ENCODE assay signal across 9 mouse cellular contexts in genomic region chr7:140125278-140126021, GRCm38 (mm10). TPM values are rescaled to one million over a fixed set of nuclear protein-coding genes. Genes with fewer than 3 reads are reported as not detected.
DNase-seq lines count a peak whose midpoint lies in the region; ATAC-seq and TF ChIP-seq lines count a peak whose summit lies in the region.
"Had no signal": no experiment of that assay in that cellular context is flagged by ENCODE, and none has a peak within 500 bp of the region (broad histone marks: within the 10 kb centered on the region; RNA-seq: fewer than 3 reads in every experiment).

No protein-coding gene starts in this region.

- no peaks in the 10 kb centered on the region for H3K79me2 ChIP-seq in heart, adult 2 months (replicated peaks; ENCODE audit: control insufficient read depth, insufficient read depth, low read length)

- peak overlapping the region; percentile 87 for H3K9ac ChIP-seq in embryonic facial prominence, embryonic 14.5 days (ENCODE audit: low read depth, low read length)
- peak overlapping the region; percentile 83 for H3K9ac ChIP-seq in heart, adult 2 months (ENCODE audit: low read depth, low read length)
- peak overlapping the region; percentile 81 for H3K9ac ChIP-seq in limb, embryonic 12.5 days (replicated peaks)
- H3K9ac ChIP-seq in midbrain, embryonic 14.5 days (replicated peaks; ENCODE audit: low read length) = peak overlapping the region; percentile 80

- TF ChIP-seq EP300 in heart, adult 2 months (IDR thresholded peaks at IDR 0.05; ENCODE audit: insufficient read depth, low read depth, low read length) = 0 out of 2 replicates have a peak, but pooled peaks have one; percentile 22

- DNase-seq in 3T3-L1 (ENCODE audit: low read depth, low spot score) = peak; percentile 93
- peak; percentile 94 for DNase-seq in embryonic facial prominence, embryonic 14.5 days (ENCODE audit: low spot score)
- DNase-seq in heart, adult 2 months = peak; percentile 94 to 96
- peak; percentile 95 to 96 for DNase-seq in kidney, adult 8-10 months
- peak; percentile 90 for DNase-seq in midbrain, embryonic 14.5 days
- peak; percentile 83 for DNase-seq in spleen, adult 12 weeks (ENCODE audit: low spot score)

- intact Hi-C loops in heart, adult 2 months (cut with DNase I) = loop anchor here (1.0 kb wide), 1 partner anchor 8 kb away; no protein-coding TSS in a partner anchor

- H3K4me3 ChIP-seq in bone marrow, adult 2 months (replicated peaks; ENCODE audit: control insufficient read depth, low read depth, low read length) = peak overlapping the region; percentile 67
- H3K4me3 ChIP-seq in embryonic facial prominence, embryonic 14.5 days (ENCODE audit: low read depth, low read length) = peak overlapping the region; percentile 82
- peak overlapping the region; percentile 99 for H3K4me3 ChIP-seq in heart, adult 2 months
- H3K4me3 ChIP-seq in limb, embryonic 12.5 days (replicated peaks) = peak overlapping the region; percentile 79
- H3K4me3 ChIP-seq in midbrain, embryonic 14.5 days (replicated peaks; ENCODE audit: low read depth, low read length) = peak overlapping the region; percentile 65

- peak; percentile 48; the same call in 1 of the 2 replicates for TF ChIP-seq POLR2A in bone marrow, adult 2 months (IDR thresholded peaks at IDR 0.05; ENCODE audit: borderline replicate concordance, control insufficient read depth, low read depth, low read length)
- TF ChIP-seq POLR2A in heart, adult 2 months (IDR thresholded peaks at IDR 0.05; ENCODE audit: insufficient read depth, low read depth, low read length) = peak; percentile 72

- TF ChIP-seq CTCF in bone marrow, adult 2 months (IDR thresholded peaks at IDR 0.05; ENCODE audit: control insufficient read depth, insufficient read depth, low read length) = no peak
- TF ChIP-seq CTCF in heart, adult 2 months (IDR thresholded peaks at IDR 0.05) = no peak; the same call in 1 of the 2 replicates

- H3K4me2 ChIP-seq in embryonic facial prominence, embryonic 14.5 days (ENCODE audit: low read depth, low read length) = peak overlapping the region; percentile 59
- peak overlapping the region; percentile 81 for H3K4me2 ChIP-seq in limb, embryonic 12.5 days
- peak overlapping the region; percentile 82 for H3K4me2 ChIP-seq in midbrain, embryonic 14.5 days (ENCODE audit: low read length)

- H3K36me3 ChIP-seq in embryonic facial prominence, embryonic 14.5 days (ENCODE audit: control insufficient read depth, insufficient read depth, low read length) = peaks cover 14% of the 10 kb centered on the region
- H3K36me3 ChIP-seq in heart, adult 2 months (ENCODE audit: control insufficient read depth, insufficient read depth, low read length) = no peaks in the 10 kb centered on the region
- H3K36me3 ChIP-seq in limb, embryonic 12.5 days = peaks cover 14% of the 10 kb centered on the region
- no peaks in the 10 kb centered on the region for H3K36me3 ChIP-seq in midbrain, embryonic 14.5 days (ENCODE audit: control insufficient read depth, insufficient read depth, low read length)

- 2% methylated on average over 40 of the region's 40 CpGs for WGBS in bone marrow, adult 2 months
- 2% methylated on average over 40 of the region's 40 CpGs for WGBS in embryonic facial prominence, embryonic 14.5 days
- WGBS in heart, adult 2 months = 1% methylated on average over 39 of the region's 40 CpGs
- 1% methylated on average over 40 of the region's 40 CpGs for WGBS in limb, embryonic 12.5 days
- 2% methylated on average over 40 of the region's 40 CpGs for WGBS in midbrain, embryonic 14.5 days

- no peaks in the 10 kb centered on the region for H3K9me3 ChIP-seq in embryonic facial prominence, embryonic 14.5 days (ENCODE audit: control insufficient read depth, low read length)
- no peaks in the 10 kb centered on the region for H3K9me3 ChIP-seq in limb, embryonic 12.5 days
- H3K9me3 ChIP-seq in midbrain, embryonic 14.5 days (ENCODE audit: control insufficient read depth, low read length) = no peaks in the 10 kb centered on the region

- H3K27ac ChIP-seq in bone marrow, adult 2 months (ENCODE audit: control insufficient read depth, insufficient read depth, low read depth, low read length, poor library complexity) = peak overlapping the region; percentile 40; the same call in 1 of the 2 replicates
- H3K27ac ChIP-seq in embryonic facial prominence, embryonic 14.5 days (replicated peaks; ENCODE audit: low read depth, low read length) = 0 out of 2 replicates have a peak overlapping the region, but pooled peaks have one; percentile 2
- peak overlapping the region; percentile 80 for H3K27ac ChIP-seq in heart, adult 2 months
- H3K27ac ChIP-seq in limb, embryonic 12.5 days = peak overlapping the region; percentile 75
- H3K27ac ChIP-seq in midbrain, embryonic 14.5 days (replicated peaks; ENCODE audit: low read depth, low read length) = no peak overlapping the region

- no peaks in the 10 kb centered on the region for H3K27me3 ChIP-seq in embryonic facial prominence, embryonic 14.5 days (replicated peaks; ENCODE audit: control insufficient read depth, insufficient read depth, low read length)
- H3K27me3 ChIP-seq in heart, adult 2 months (ENCODE audit: control insufficient read depth, insufficient read depth, low read length) = no peaks in the 10 kb centered on the region
- H3K27me3 ChIP-seq in limb, embryonic 12.5 days = no peaks in the 10 kb centered on the region
- H3K27me3 ChIP-seq in midbrain, embryonic 14.5 days (ENCODE audit: control insufficient read depth, insufficient read depth, low read length) = no peaks in the 10 kb centered on the region

- H3K4me1 ChIP-seq in bone marrow, adult 2 months (ENCODE audit: control insufficient read depth, insufficient read depth, low read length) = no peaks in the 10 kb centered on the region; the same call in 1 of the 2 replicates
- H3K4me1 ChIP-seq in embryonic facial prominence, embryonic 14.5 days (ENCODE audit: control insufficient read depth, insufficient read depth, low read length) = 0 out of 2 replicates have a peak, but pooled peaks cover 4% of the 10 kb centered on the region
- H3K4me1 ChIP-seq in heart, adult 2 months (ENCODE audit: control insufficient read depth, insufficient read depth, low read length) = peaks cover 3% of the 10 kb centered on the region
- peaks cover 9% of the 10 kb centered on the region; the same call in 1 of the 2 replicates for H3K4me1 ChIP-seq in limb, embryonic 12.5 days (replicated peaks)
- H3K4me1 ChIP-seq in midbrain, embryonic 14.5 days (ENCODE audit: control insufficient read depth, insufficient read depth, low read length) = peaks cover 7% of the 10 kb centered on the region; the same call in 1 of the 2 replicates

- ATAC-seq in embryonic facial prominence, embryonic 14.5 days (ENCODE audit: low read depth) = peak; percentile 99
- ATAC-seq in limb, embryonic 12.5 days (ENCODE audit: insufficient number of reproducible peaks, insufficient read depth, low FRiP score, low TSS enrichment, low read depth) = peak; percentile 95
- ATAC-seq in midbrain, embryonic 14.5 days (ENCODE audit: low FRiP score, low TSS enrichment) = peak; percentile 94

RNA-seq across cellular contexts. Expression of gene Echs1, which starts 9.2 kb away (rescaled TPM):
- polyA plus RNA-seq in bone marrow, adult 2 months (2011; ENCODE audit: insufficient read depth, insufficient read length, low replicate concordance, missing spikeins) = 15.5 and 25.8 TPM in 2 replicates
- polyA plus RNA-seq in embryonic facial prominence, embryonic 14.5 days (2014; fragmentation: Nextera tagmentation; extraction: Ambion mirVana) = 136 and 146 TPM in 2 replicates
- 100 to 1,000 TPM; 438 to 535 TPM for total RNA-seq in heart, adult 2 months (2021)
- 473 and 490 TPM in 2 replicates for polyA plus RNA-seq in heart, adult 2 months (2012; rRNA removed)
- 166 and 175 TPM in 2 replicates for polyA plus RNA-seq in limb, embryonic 12.5 days (2016; fragmentation: Nextera tagmentation; extraction: Ambion mirVana)
- polyA plus RNA-seq in midbrain, embryonic 14.5 days (2014; fragmentation: Nextera tagmentation; extraction: Ambion mirVana) = 129 TPM in 2 replicates

RNA-seq across cellular contexts. Expression of gene Paox, which starts 9.9 kb away (rescaled TPM):
- polyA plus RNA-seq in bone marrow, adult 2 months (2011; ENCODE audit: insufficient read depth, insufficient read length, low replicate concordance, missing spikeins) = 9.4 and 11.6 TPM in 2 replicates
- polyA plus RNA-seq in embryonic facial prominence, embryonic 14.5 days (2014; fragmentation: Nextera tagmentation; extraction: Ambion mirVana) = 16.7 and 17.8 TPM in 2 replicates
- 1 to 10 TPM; 3.0 to 3.4 TPM for total RNA-seq in heart, adult 2 months (2021)
- 5.2 TPM in 2 replicates for polyA plus RNA-seq in heart, adult 2 months (2012; rRNA removed)
- polyA plus RNA-seq in limb, embryonic 12.5 days (2016; fragmentation: Nextera tagmentation; extraction: Ambion mirVana) = 15.5 and 20.4 TPM in 2 replicates
- 5.5 and 6.7 TPM in 2 replicates for polyA plus RNA-seq in midbrain, embryonic 14.5 days (2014; fragmentation: Nextera tagmentation; extraction: Ambion mirVana)
- total RNA-seq: MEL had no signal

RNA-seq across cellular contexts. Expression of gene Mtg1, which starts 11.9 kb away (rescaled TPM):
- 16.8 and 20.2 TPM in 2 replicates for polyA plus RNA-seq in bone marrow, adult 2 months (2011; ENCODE audit: insufficient read depth, insufficient read length, low replicate concordance, missing spikeins)
- polyA plus RNA-seq in embryonic facial prominence, embryonic 14.5 days (2014; fragmentation: Nextera tagmentation; extraction: Ambion mirVana) = 25.0 and 25.4 TPM in 2 replicates
- total RNA-seq in heart, adult 2 months (2021) = 10 to 100 TPM; 25.2 to 27.3 TPM
- 46.2 and 68.8 TPM in 2 replicates for polyA plus RNA-seq in heart, adult 2 months (2012; rRNA removed)
- 20.2 and 22.6 TPM in 2 replicates for polyA plus RNA-seq in limb, embryonic 12.5 days (2016; fragmentation: Nextera tagmentation; extraction: Ambion mirVana)
- polyA plus RNA-seq in midbrain, embryonic 14.5 days (2014; fragmentation: Nextera tagmentation; extraction: Ambion mirVana) = 30.0 and 34.7 TPM in 2 replicates

RNA-seq across cellular contexts. Expression of gene Fuom, which starts 23.2 kb away (rescaled TPM):
- polyA plus RNA-seq in bone marrow, adult 2 months (2011; ENCODE audit: insufficient read depth, insufficient read length, low replicate concordance, missing spikeins) = 11.3 and 18.7 TPM in 2 replicates
- polyA plus RNA-seq in embryonic facial prominence, embryonic 14.5 days (2014; fragmentation: Nextera tagmentation; extraction: Ambion mirVana) = 26.0 and 29.4 TPM in 2 replicates
- total RNA-seq in heart, adult 2 months (2021) = 10 to 100 TPM; 71.5 to 83.4 TPM
- 101 and 120 TPM in 2 replicates for polyA plus RNA-seq in heart, adult 2 months (2012; rRNA removed)
- 21.3 and 21.8 TPM in 2 replicates for polyA plus RNA-seq in limb, embryonic 12.5 days (2016; fragmentation: Nextera tagmentation; extraction: Ambion mirVana)
- 23.9 and 30.8 TPM in 2 replicates for polyA plus RNA-seq in midbrain, embryonic 14.5 days (2014; fragmentation: Nextera tagmentation; extraction: Ambion mirVana)

RNA-seq across cellular contexts. Expression of gene Sprn, which starts 29.2 kb away (rescaled TPM):
- not detected in 2 replicates for polyA plus RNA-seq in bone marrow, adult 2 months (2011; ENCODE audit: insufficient read depth, insufficient read length, low replicate concordance, missing spikeins)
- 1.6 and 2.5 TPM in 2 replicates for polyA plus RNA-seq in embryonic facial prominence, embryonic 14.5 days (2014; fragmentation: Nextera tagmentation; extraction: Ambion mirVana)
- total RNA-seq in heart, adult 2 months (2021) = under 1 TPM; 0.52 TPM
- 0.85 and 1.9 TPM in 2 replicates for polyA plus RNA-seq in heart, adult 2 months (2012; rRNA removed)
- polyA plus RNA-seq in limb, embryonic 12.5 days (2016; fragmentation: Nextera tagmentation; extraction: Ambion mirVana) = 0.10 and 0.14 TPM in 2 replicates
- 14.4 and 15.1 TPM in 2 replicates for polyA plus RNA-seq in midbrain, embryonic 14.5 days (2014; fragmentation: Nextera tagmentation; extraction: Ambion mirVana)
- total RNA-seq: MEL had no signal
